In genomic region chr5:106295993-106296392, GRCm38 (mm10) we compare ENCODE assay signal across 21 mouse cellular contexts.
DNase-seq lines count a peak whose midpoint lies in the region; ATAC-seq and TF ChIP-seq lines count a peak whose summit lies in the region.
"Had no signal": no experiment of that assay in that cellular context is flagged by ENCODE, and none has a peak within 500 bp of the region (broad histone marks: within the 10 kb centered on the region; RNA-seq: fewer than 3 reads in every experiment).

No protein-coding gene starts in this region.

- DNase-seq in forebrain, embryonic 11.5 days (ENCODE audit: low spot score): no peak
- no peak for DNase-seq in forebrain, postnatal 0 days
- DNase-seq in hindbrain, embryonic 10.5 days (ENCODE audit: low spot score): no peak
- DNase-seq in hindbrain, embryonic 11.5 days (ENCODE audit: low spot score): no peak
- DNase-seq in midbrain, embryonic 11.5 days (ENCODE audit: low spot score, missing footprints): peak; percentile 91
- no peak for DNase-seq in midbrain, postnatal 0 days (ENCODE audit: low spot score)
- DNase-seq in embryonic facial prominence, embryonic 10.5 days (ENCODE audit: low spot score): no peak
- no peak for DNase-seq in T-cell, adult 2 months (ENCODE audit: low spot score)
- DNase-seq: adrenal gland, adult 8-10 months; adrenal gland, postnatal 14 days; adrenal gland, postnatal 36 days; cerebellum, adult 11-12 months; cerebellum, adult 2 months; cerebellum, adult 9-10 months; cerebellum, postnatal 10 days; cerebellum, postnatal 25 days had no signal

- H3K4me1 ChIP-seq in forebrain, embryonic 11.5 days (replicated peaks; ENCODE audit: control insufficient read depth, insufficient read depth, low read length): peaks cover 10% of the 10 kb centered on the region
- no peaks in the 10 kb centered on the region for H3K4me1 ChIP-seq in forebrain, postnatal 0 days (ENCODE audit: insufficient read depth)
- H3K4me1 ChIP-seq in hindbrain, embryonic 10.5 days (replicated peaks): peaks cover 26% of the 10 kb centered on the region
- peaks cover 7% of the 10 kb centered on the region; the same call in 1 of the 2 replicates for H3K4me1 ChIP-seq in hindbrain, embryonic 11.5 days (replicated peaks; ENCODE audit: control insufficient read depth, insufficient read depth, low read length)
- H3K4me1 ChIP-seq in midbrain, embryonic 11.5 days (ENCODE audit: control insufficient read depth, insufficient read depth, low read length): peaks cover 18% of the 10 kb centered on the region
- H3K4me1 ChIP-seq in midbrain, postnatal 0 days (ENCODE audit: insufficient read depth, low read length): no peaks in the 10 kb centered on the region
- peaks cover 35% of the 10 kb centered on the region for H3K4me1 ChIP-seq in embryonic facial prominence, embryonic 10.5 days
- H3K4me1 ChIP-seq: embryonic facial prominence, embryonic 13.5 days; embryonic facial prominence, embryonic 15.5 days had no signal

- 22% methylated on average over 2 of the region's 2 CpGs for whole genome bisulfite sequencing in forebrain, embryonic 11.5 days
- 21% methylated on average over 2 of the region's 2 CpGs for whole genome bisulfite sequencing in forebrain, postnatal 0 days
- 23% methylated on average over 2 of the region's 2 CpGs for WGBS in hindbrain, embryonic 10.5 days
- WGBS in hindbrain, embryonic 11.5 days: 34% methylated on average over 2 of the region's 2 CpGs
- WGBS in midbrain, embryonic 11.5 days: 20% methylated on average over 2 of the region's 2 CpGs
- 33% methylated on average over 2 of the region's 2 CpGs for WGBS in midbrain, postnatal 0 days
- WGBS in embryonic facial prominence, embryonic 10.5 days: 62% methylated on average over 2 of the region's 2 CpGs

- no peak overlapping the region for H3K4me2 ChIP-seq in forebrain, embryonic 11.5 days (ENCODE audit: low read depth, low read length, severe bottlenecking)
- no peak overlapping the region for H3K4me2 ChIP-seq in forebrain, postnatal 0 days (ENCODE audit: low read depth)
- no peak overlapping the region for H3K4me2 ChIP-seq in hindbrain, embryonic 11.5 days (replicated peaks; ENCODE audit: low read depth, low read length)
- H3K4me2 ChIP-seq in midbrain, embryonic 11.5 days: no peak overlapping the region
- no peak overlapping the region for H3K4me2 ChIP-seq in midbrain, postnatal 0 days (ENCODE audit: low read depth, low read length, poor library complexity, severe bottlenecking)
- H3K4me2 ChIP-seq: embryonic facial prominence, embryonic 13.5 days; embryonic facial prominence, embryonic 15.5 days; forebrain, embryonic 12.5 days had no signal

- H3K27me3 ChIP-seq in forebrain, embryonic 11.5 days (ENCODE audit: control insufficient read depth, insufficient read depth, low read length): no peaks in the 10 kb centered on the region
- H3K27me3 ChIP-seq in forebrain, postnatal 0 days (ENCODE audit: insufficient read depth, low read length): 0 out of 2 replicates have a peak, but pooled peaks cover 5% of the 10 kb centered on the region
- peaks cover 28% of the 10 kb centered on the region for H3K27me3 ChIP-seq in hindbrain, embryonic 10.5 days (ENCODE audit: insufficient read depth, poor library complexity, severe bottlenecking)
- H3K27me3 ChIP-seq in hindbrain, embryonic 11.5 days (ENCODE audit: control insufficient read depth, insufficient read depth, low read length): no peaks in the 10 kb centered on the region
- peaks cover 2% of the 10 kb centered on the region; the same call in 1 of the 2 replicates for H3K27me3 ChIP-seq in midbrain, embryonic 11.5 days (ENCODE audit: control insufficient read depth, insufficient read depth, low read length)
- H3K27me3 ChIP-seq in midbrain, postnatal 0 days (ENCODE audit: insufficient read depth, low read length): peaks cover 3% of the 10 kb centered on the region; the same call in 1 of the 2 replicates
- peaks cover 8% of the 10 kb centered on the region; the same call in 1 of the 2 replicates for H3K27me3 ChIP-seq in embryonic facial prominence, embryonic 10.5 days (replicated peaks; ENCODE audit: low read depth, poor library complexity, severe bottlenecking)
- H3K27me3 ChIP-seq: embryonic facial prominence, embryonic 13.5 days; embryonic facial prominence, embryonic 15.5 days had no signal

- H3K4me3 ChIP-seq in forebrain, embryonic 11.5 days (ENCODE audit: low read depth, low read length): no peak overlapping the region
- no peak overlapping the region for H3K4me3 ChIP-seq in forebrain, postnatal 0 days (ENCODE audit: low read depth, low read length)
- H3K4me3 ChIP-seq in hindbrain, embryonic 10.5 days: no peak overlapping the region
- H3K4me3 ChIP-seq in hindbrain, embryonic 11.5 days (ENCODE audit: low read depth, low read length): no peak overlapping the region
- no peak overlapping the region for H3K4me3 ChIP-seq in midbrain, embryonic 11.5 days (ENCODE audit: low read depth, low read length)
- no peak overlapping the region for H3K4me3 ChIP-seq in midbrain, postnatal 0 days (ENCODE audit: low read depth, low read length)
- H3K4me3 ChIP-seq in embryonic facial prominence, embryonic 10.5 days: no peak overlapping the region
- H3K4me3 ChIP-seq: embryonic facial prominence, embryonic 13.5 days; embryonic facial prominence, embryonic 15.5 days; erythroblast, embryonic 14.5 days; forebrain, embryonic 12.5 days had no signal

- no peaks in the 10 kb centered on the region for H3K36me3 ChIP-seq in forebrain, embryonic 11.5 days (ENCODE audit: control insufficient read depth, insufficient read depth, low read length)
- no peaks in the 10 kb centered on the region for H3K36me3 ChIP-seq in forebrain, postnatal 0 days (ENCODE audit: insufficient read depth)
- no peaks in the 10 kb centered on the region for H3K36me3 ChIP-seq in hindbrain, embryonic 10.5 days
- no peaks in the 10 kb centered on the region for H3K36me3 ChIP-seq in hindbrain, embryonic 11.5 days (ENCODE audit: control insufficient read depth, insufficient read depth, low read length)
- H3K36me3 ChIP-seq in midbrain, embryonic 11.5 days (ENCODE audit: control insufficient read depth, insufficient read depth, low read length): no peaks in the 10 kb centered on the region
- H3K36me3 ChIP-seq in midbrain, postnatal 0 days (ENCODE audit: insufficient read depth, low read length): no peaks in the 10 kb centered on the region
- no peaks in the 10 kb centered on the region for H3K36me3 ChIP-seq in embryonic facial prominence, embryonic 10.5 days (replicated peaks)
- H3K36me3 ChIP-seq: embryonic facial prominence, embryonic 13.5 days; embryonic facial prominence, embryonic 15.5 days; forebrain, embryonic 12.5 days had no signal

- peak; percentile 27; the same call in 1 of the 2 replicates for ATAC-seq in forebrain, embryonic 11.5 days (replicated peaks; ENCODE audit: low FRiP score)
- ATAC-seq in forebrain, postnatal 0 days: no peak
- ATAC-seq in hindbrain, embryonic 11.5 days (ENCODE audit: low FRiP score): no peak
- ATAC-seq in midbrain, embryonic 11.5 days (ENCODE audit: low FRiP score): peak; percentile 31; the same call in 1 of the 2 replicates
- no peak for ATAC-seq in midbrain, postnatal 0 days (ENCODE audit: low FRiP score)
- ATAC-seq: activated CD4-positive, CD25-positive, alpha-beta regulatory T cell, adult 4 months had no signal

- H3K9ac ChIP-seq in forebrain, embryonic 11.5 days (ENCODE audit: low read length): no peak overlapping the region
- H3K9ac ChIP-seq in forebrain, postnatal 0 days: no peak overlapping the region
- H3K9ac ChIP-seq in hindbrain, embryonic 11.5 days (ENCODE audit: low read depth, low read length): no peak overlapping the region
- H3K9ac ChIP-seq in midbrain, embryonic 11.5 days (ENCODE audit: low read length): no peak overlapping the region
- H3K9ac ChIP-seq in midbrain, postnatal 0 days (replicated peaks; ENCODE audit: low read length, poor library complexity, severe bottlenecking): no peak overlapping the region
- H3K9ac ChIP-seq: embryonic facial prominence, embryonic 13.5 days; embryonic facial prominence, embryonic 15.5 days; forebrain, embryonic 12.5 days had no signal

- no peaks in the 10 kb centered on the region for H3K9me3 ChIP-seq in forebrain, embryonic 11.5 days (ENCODE audit: control insufficient read depth, low read length)
- H3K9me3 ChIP-seq in forebrain, postnatal 0 days (ENCODE audit: low read length): no peaks in the 10 kb centered on the region
- H3K9me3 ChIP-seq in hindbrain, embryonic 10.5 days: no peaks in the 10 kb centered on the region
- no peaks in the 10 kb centered on the region for H3K9me3 ChIP-seq in hindbrain, embryonic 11.5 days (ENCODE audit: control insufficient read depth, low read length)
- no peaks in the 10 kb centered on the region for H3K9me3 ChIP-seq in midbrain, embryonic 11.5 days (ENCODE audit: control insufficient read depth, low read length)
- H3K9me3 ChIP-seq in midbrain, postnatal 0 days (ENCODE audit: low read length): no peaks in the 10 kb centered on the region
- no peaks in the 10 kb centered on the region for H3K9me3 ChIP-seq in embryonic facial prominence, embryonic 10.5 days
- H3K9me3 ChIP-seq: embryonic facial prominence, embryonic 13.5 days; embryonic facial prominence, embryonic 15.5 days; forebrain, embryonic 12.5 days had no signal

- no peak for TF ChIP-seq CTCF in forebrain, postnatal 0 days (IDR thresholded peaks at IDR 0.05; ENCODE audit: low read depth)
- TF ChIP-seq CTCF in midbrain, postnatal 0 days (IDR thresholded peaks at IDR 0.05): no peak

- H3K27ac ChIP-seq in forebrain, embryonic 11.5 days (ENCODE audit: low read depth, low read length): 0 out of 2 replicates have a peak overlapping the region, but pooled peaks have one; percentile 6
- H3K27ac ChIP-seq in forebrain, postnatal 0 days (ENCODE audit: low read depth, low read length): no peak overlapping the region
- H3K27ac ChIP-seq in hindbrain, embryonic 10.5 days: peak overlapping the region; percentile 19
- H3K27ac ChIP-seq in hindbrain, embryonic 11.5 days (ENCODE audit: low read depth, low read length): no peak overlapping the region
- peak overlapping the region; percentile 17; the same call in 1 of the 2 replicates for H3K27ac ChIP-seq in midbrain, embryonic 11.5 days (ENCODE audit: low read depth, low read length)
- no peak overlapping the region for H3K27ac ChIP-seq in midbrain, postnatal 0 days (ENCODE audit: low read depth, low read length)
- 0 out of 2 replicates have a peak overlapping the region, but pooled peaks have one; percentile 48 for H3K27ac ChIP-seq in embryonic facial prominence, embryonic 10.5 days (replicated peaks)
- H3K27ac ChIP-seq: embryonic facial prominence, embryonic 13.5 days; embryonic facial prominence, embryonic 15.5 days; forebrain, embryonic 12.5 days had no signal

Comparison
In these comparisons a context has a peak if more than half of its experiments do, and no peak if none do; other contexts are left out.
1. ATAC-seq: peak in forebrain, embryonic 11.5 days (single experiment) and midbrain, embryonic 11.5 days (single experiment); none in forebrain, postnatal 0 days (single experiment), hindbrain, embryonic 11.5 days (single experiment) and midbrain, postnatal 0 days (single experiment).
2. H3K27ac ChIP-seq: peak in forebrain, embryonic 11.5 days (single experiment), hindbrain, embryonic 10.5 days (single experiment), midbrain, embryonic 11.5 days (single experiment) and embryonic facial prominence, embryonic 10.5 days (single experiment); none in forebrain, postnatal 0 days (single experiment), hindbrain, embryonic 11.5 days (single experiment) and midbrain, postnatal 0 days (single experiment).